Mouse (Mus musculus): Measurements from ENCODE around the gene Mrpl20. TPM values are rescaled to one million over a fixed set of nuclear protein-coding genes. Genes with fewer than 3 reads are reported as not detected.

Mrpl20 gene
- polyA plus RNA-seq, 1 experiment from 2014 or later, result 228 TPM

GRCm38 (mm10) chr4:155812665-155813181 is 10.0 kb downstream of the Mrpl20 start:
- Histone ChIP-seq H3K4me3 (peak overlapping the region; percentile 97), H3K9ac (replicated peaks) (peak overlapping the region; percentile 94), H3K9me3 (no peaks in the 10 kb centered on the region), H3K4me1 (peaks cover 25% of the 10 kb centered on the region), H3K27ac (replicated peaks) (peak overlapping the region; percentile 81), H3K4me2 (replicated peaks) (peak overlapping the region; percentile 88), H3K36me3 (peaks cover 68% of the 10 kb centered on the region), H3K27me3 (no peaks in the 10 kb centered on the region)
- peak; percentile 45 for ATAC-seq (replicated peaks)
- WGBS, result under 1% methylated on average over 46 of the region's 49 CpGs

DNA sequence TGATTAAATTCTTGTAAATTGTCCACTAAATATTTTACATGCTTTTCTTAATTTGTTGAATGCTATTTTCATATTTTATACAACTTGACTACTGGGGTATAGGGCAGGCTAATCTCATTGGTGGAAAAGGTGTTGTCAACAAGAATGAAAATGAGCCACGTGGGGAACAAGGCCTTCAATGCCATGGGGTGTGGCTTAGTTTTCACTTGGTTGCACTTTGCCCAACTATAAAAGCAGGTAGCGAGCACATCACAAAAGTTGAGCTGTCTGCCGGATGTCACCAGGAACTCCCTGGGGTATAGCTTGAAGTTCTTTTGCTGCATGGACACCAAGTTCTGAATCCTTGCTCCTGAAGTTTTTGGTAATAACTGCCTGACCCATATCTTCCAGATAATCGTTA is 14.9 kb downstream of the Mrpl20 start:
- H3K4me3 ChIP-seq, result no peak overlapping the region
- no peaks in the 10 kb centered on the region for H3K27me3 ChIP-seq
- no peak overlapping the region for H3K27ac ChIP-seq (replicated peaks)
- ATAC-seq (replicated peaks), result no peak
- 74% methylated on average over 4 of the region's 4 CpGs for WGBS
- H3K36me3 ChIP-seq, result peaks cover 82% of the 10 kb centered on the region
- no peaks in the 10 kb centered on the region for H3K9me3 ChIP-seq
- H3K4me1 ChIP-seq, result peaks cover 19% of the 10 kb centered on the region
- H3K4me2 ChIP-seq (replicated peaks), result no peak overlapping the region
- no peak overlapping the region for H3K9ac ChIP-seq (replicated peaks)

DNA sequence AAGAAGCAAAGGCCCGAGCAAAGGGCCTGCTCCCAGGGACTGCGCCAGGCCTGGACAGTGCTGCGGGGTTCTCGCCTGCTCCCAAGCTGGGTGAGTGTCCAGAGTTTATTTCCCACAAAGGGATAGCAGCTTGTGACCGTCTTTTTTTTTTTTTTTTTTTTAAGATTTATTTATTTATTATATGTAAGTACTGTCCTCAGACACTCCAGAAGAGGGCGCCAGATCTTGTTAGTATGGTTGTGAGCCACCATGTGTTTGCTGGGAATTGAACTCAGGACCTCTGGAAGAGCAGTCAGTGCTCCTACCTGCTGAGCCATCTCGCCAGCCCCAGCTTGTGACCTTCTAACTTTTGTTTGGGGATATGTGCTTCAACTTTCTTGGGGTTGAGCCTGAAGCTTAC is 18.3 kb downstream of the Mrpl20 start:
- ATAC-seq (replicated peaks), result no peak
- 79% methylated on average over 7 of the region's 7 CpGs for WGBS

DNA sequence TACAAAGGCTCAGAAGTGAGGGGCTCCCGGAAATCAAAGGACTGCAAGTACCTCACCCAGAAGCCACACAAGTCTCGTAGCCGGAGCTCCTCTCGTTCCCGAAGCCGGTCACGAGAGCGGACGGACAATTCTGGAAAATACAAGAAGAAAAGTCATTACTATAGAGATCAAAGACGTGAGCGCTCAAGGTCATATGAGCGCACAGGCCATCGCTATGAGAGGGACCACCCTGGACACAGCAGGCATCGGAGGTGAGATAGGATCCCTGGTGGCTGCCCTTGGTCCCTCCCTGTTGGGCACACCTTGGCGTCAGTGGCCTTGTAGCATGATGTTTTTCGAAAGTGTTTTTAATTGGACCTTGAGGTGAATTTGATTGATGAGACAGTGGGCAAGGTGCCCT is 20.8 kb downstream of the Mrpl20 start:
- Histone ChIP-seq H3K9ac (replicated peaks) (no peak overlapping the region), H3K9me3 (no peaks in the 10 kb centered on the region), H3K4me1 (no peaks in the 10 kb centered on the region), H3K27ac (replicated peaks) (no peak overlapping the region), H3K4me2 (replicated peaks) (no peak overlapping the region), H3K36me3 (peaks cover 88% of the 10 kb centered on the region), H3K27me3 (no peaks in the 10 kb centered on the region), H3K4me3 (no peak overlapping the region)
- WGBS, result 96% methylated on average over 16 of the region's 16 CpGs
- ATAC-seq (replicated peaks), result no peak

More for the DNA sequence above, 18.3 kb downstream of the Mrpl20 start:
- H3K36me3 ChIP-seq, result peaks cover 95% of the 10 kb centered on the region
- no peak overlapping the region for H3K27ac ChIP-seq (replicated peaks)
- H3K9ac ChIP-seq (replicated peaks), result no peak overlapping the region
- H3K27me3 ChIP-seq, result no peaks in the 10 kb centered on the region
- no peak overlapping the region for H3K4me3 ChIP-seq
- no peak overlapping the region for H3K4me2 ChIP-seq (replicated peaks)
- no peaks in the 10 kb centered on the region for H3K4me1 ChIP-seq
- no peaks in the 10 kb centered on the region for H3K9me3 ChIP-seq

GRCm38 (mm10) chr4:155829866-155830265 is 27.2 kb downstream of the Mrpl20 start:
- no peak overlapping the region for H3K9ac ChIP-seq (replicated peaks)
- H3K9me3 ChIP-seq, result no peaks in the 10 kb centered on the region
- no peak overlapping the region for H3K4me2 ChIP-seq (replicated peaks)
- peaks cover 26% of the 10 kb centered on the region for H3K36me3 ChIP-seq
- no peak overlapping the region for H3K4me3 ChIP-seq
- ATAC-seq (replicated peaks), result no peak
- WGBS, result 90% methylated on average over 4 of the region's 4 CpGs
- H3K4me1 ChIP-seq, result peaks cover 29% of the 10 kb centered on the region
- no peaks in the 10 kb centered on the region for H3K27me3 ChIP-seq
- H3K27ac ChIP-seq (replicated peaks), result no peak overlapping the region

DNA sequence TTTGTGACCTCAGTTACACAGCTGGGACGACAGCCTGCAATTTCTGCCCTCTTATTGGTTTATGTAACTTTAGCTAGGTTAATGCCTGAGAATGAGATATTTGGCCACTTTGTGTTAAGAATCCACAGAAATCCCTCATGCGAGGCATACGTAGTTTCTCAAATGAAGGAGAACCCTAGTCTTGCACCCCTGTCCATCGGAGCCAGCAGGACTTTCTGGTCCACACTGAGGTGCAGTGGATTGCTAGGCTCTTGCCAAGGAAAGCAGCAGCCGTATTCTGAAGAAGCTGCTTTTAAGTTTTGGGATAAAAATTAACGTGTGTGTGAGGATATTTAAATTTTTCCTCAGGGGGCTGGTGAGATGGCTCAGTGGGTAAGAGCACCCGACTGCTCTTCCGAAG is 27.9 kb downstream of the Mrpl20 start:
- peak overlapping the region; percentile 78 for H3K4me3 ChIP-seq
- ATAC-seq (replicated peaks), result no peak
- peaks cover 29% of the 10 kb centered on the region for H3K4me1 ChIP-seq
- 56% methylated on average over 8 of the region's 8 CpGs for WGBS
- H3K9me3 ChIP-seq, result no peaks in the 10 kb centered on the region
- H3K9ac ChIP-seq (replicated peaks), result no peak overlapping the region
- H3K36me3 ChIP-seq, result peaks cover 24% of the 10 kb centered on the region
- H3K4me2 ChIP-seq (replicated peaks), result peak overlapping the region; percentile 98; the same call in 1 of the 2 replicates
- H3K27ac ChIP-seq (replicated peaks), result peak overlapping the region; percentile 92; the same call in 1 of the 2 replicates
- H3K27me3 ChIP-seq, result no peaks in the 10 kb centered on the region

- H3K36me3 ChIP-seq, result peaks cover 21% of the 10 kb centered on the region
- no peaks in the 10 kb centered on the region for H3K27me3 ChIP-seq
- peaks cover 29% of the 10 kb centered on the region for H3K4me1 ChIP-seq
- peak within 1 kb of the TSS; percentile 92 for H3K27ac ChIP-seq (replicated peaks)
- WGBS, result under 1% methylated on average over 49 of the region's 49 CpGs
- H3K4me2 ChIP-seq (replicated peaks), result peak within 1 kb of the TSS; percentile 98
- H3K9ac ChIP-seq (replicated peaks), result peak within 1 kb of the TSS; percentile 78
- H3K9me3 ChIP-seq, result no peaks in the 10 kb centered on the region
- peak within 1 kb of the TSS; percentile 78 for H3K4me3 ChIP-seq
- ATAC-seq (replicated peaks), result peak; percentile 94
Measured at GRCm38 (mm10) chr4:155831205-155831766, 28.6 kb downstream of the Mrpl20 start, which contains the start of gene Aurkaip1. TSS of gene Aurkaip1 (plus strand) at chr4:155831272.

GRCm38 (mm10) chr4:155831831-155832230 is 29.2 kb downstream of the Mrpl20 start:
- H3K4me3 ChIP-seq, result peak overlapping the region; percentile 78
- H3K27ac ChIP-seq (replicated peaks), result peak overlapping the region; percentile 92
- H3K36me3 ChIP-seq, result peaks cover 15% of the 10 kb centered on the region
- H3K4me2 ChIP-seq (replicated peaks), result peak overlapping the region; percentile 98
- no peaks in the 10 kb centered on the region for H3K27me3 ChIP-seq
- ATAC-seq (replicated peaks), result no peak
- H3K9ac ChIP-seq (replicated peaks), result peak overlapping the region; percentile 78
- WGBS, result 1% methylated on average over 25 of the region's 25 CpGs
- H3K4me1 ChIP-seq, result peaks cover 29% of the 10 kb centered on the region
- H3K9me3 ChIP-seq, result no peaks in the 10 kb centered on the region

DNA sequence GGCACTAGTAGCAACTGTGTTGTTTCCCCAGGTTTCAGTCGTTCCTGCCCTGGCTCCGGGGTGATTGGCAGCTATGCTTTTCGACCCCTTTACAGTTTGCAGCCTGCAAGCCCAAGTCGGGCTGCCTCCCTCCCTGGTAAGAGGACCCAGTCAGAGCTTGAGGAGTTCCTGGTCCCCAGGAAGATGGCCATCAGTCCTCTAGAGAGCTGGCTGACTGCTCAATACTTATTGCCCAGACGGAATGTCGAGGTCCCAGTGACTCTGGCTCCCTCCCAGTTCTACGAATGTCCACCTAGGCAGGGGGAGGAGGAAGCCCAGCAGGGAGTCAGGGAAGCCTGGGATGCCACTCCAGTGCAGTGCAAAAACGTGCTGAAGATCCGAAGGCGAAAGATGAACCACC is 29.6 kb downstream of the Mrpl20 start:
- WGBS, result 60% methylated on average over 10 of the region's 10 CpGs
- Histone ChIP-seq H3K27me3 (no peaks in the 10 kb centered on the region), H3K9me3 (no peaks in the 10 kb centered on the region), H3K4me2 (replicated peaks) (peak overlapping the region; percentile 98), H3K9ac (replicated peaks) (peak overlapping the region; percentile 78), H3K36me3 (peaks cover 11% of the 10 kb centered on the region; the same call in 1 of the 2 replicates), H3K27ac (replicated peaks) (no peak overlapping the region), H3K4me3 (peak overlapping the region; percentile 78), H3K4me1 (peaks cover 29% of the 10 kb centered on the region)
- no peak for ATAC-seq (replicated peaks)

DNA sequence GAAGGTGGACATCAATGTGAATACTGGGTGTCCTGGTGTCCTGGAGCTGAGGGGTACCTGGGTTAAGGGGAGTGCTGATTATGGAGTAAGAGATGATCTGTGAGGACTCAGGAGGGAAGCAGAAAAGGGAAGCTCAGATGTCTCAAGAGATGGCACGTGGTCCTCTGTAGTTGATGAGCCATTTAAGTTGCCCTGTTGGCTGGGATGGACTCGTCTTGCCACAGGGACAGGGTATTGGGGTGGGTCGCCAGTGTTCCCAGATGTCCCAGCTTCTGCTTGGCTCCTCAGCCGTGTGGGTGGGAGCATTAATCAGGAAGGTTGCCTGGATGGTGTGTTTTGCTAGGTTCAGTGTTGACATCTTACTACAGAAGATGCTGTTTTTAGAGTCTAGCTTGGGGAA is 30.6 kb downstream of the Mrpl20 start:
- peaks cover 29% of the 10 kb centered on the region for H3K4me1 ChIP-seq
- H3K4me3 ChIP-seq, result no peak overlapping the region
- no peak overlapping the region for H3K9ac ChIP-seq (replicated peaks)
- H3K27me3 ChIP-seq, result no peaks in the 10 kb centered on the region
- no peaks in the 10 kb centered on the region for H3K9me3 ChIP-seq
- 90% methylated on average over 4 of the region's 4 CpGs for WGBS
- no peak overlapping the region for H3K27ac ChIP-seq (replicated peaks)
- ATAC-seq (replicated peaks), result no peak
- no peak overlapping the region for H3K4me2 ChIP-seq (replicated peaks)
- H3K36me3 ChIP-seq, result 0 out of 2 replicates have a peak, but pooled peaks cover 5% of the 10 kb centered on the region

- 35% methylated on average over 2 of the region's 2 CpGs for WGBS
- no peak overlapping the region for H3K4me3 ChIP-seq
Measured at GRCm38 (mm10) chr4:155833836-155834235, 31.2 kb downstream of the Mrpl20 start.

GRCm38 (mm10) chr4:155837404-155838010 is 34.8 kb downstream of the Mrpl20 start:
- Histone ChIP-seq H3K4me3 (no peak overlapping the region), H3K9ac (replicated peaks) (no peak overlapping the region), H3K27ac (replicated peaks) (no peak overlapping the region), H3K9me3 (no peaks in the 10 kb centered on the region), H3K36me3 (0 out of 2 replicates have a peak, but pooled peaks cover 5% of the 10 kb centered on the region), H3K4me2 (replicated peaks) (no peak overlapping the region), H3K4me1 (peaks cover 38% of the 10 kb centered on the region), H3K27me3 (peaks cover 13% of the 10 kb centered on the region)
- no peak for ATAC-seq (replicated peaks)
- WGBS, result 83% methylated on average over 11 of the region's 11 CpGs

More at GRCm38 (mm10) chr4:155833836-155834235, 31.2 kb downstream of the Mrpl20 start:
- Histone ChIP-seq H3K9ac (replicated peaks) (peak overlapping the region; percentile 8; the same call in 1 of the 2 replicates), H3K36me3 (0 out of 2 replicates have a peak, but pooled peaks cover 5% of the 10 kb centered on the region), H3K27ac (replicated peaks) (peak overlapping the region; percentile 58), H3K4me1 (peaks cover 29% of the 10 kb centered on the region), H3K4me2 (replicated peaks) (no peak overlapping the region), H3K27me3 (no peaks in the 10 kb centered on the region), H3K9me3 (no peaks in the 10 kb centered on the region)
- no peak for ATAC-seq (replicated peaks)
